Mouse (Mus musculus): ENCODE data around the gene Gm49661.

The Gm49661 gene

DNA sequence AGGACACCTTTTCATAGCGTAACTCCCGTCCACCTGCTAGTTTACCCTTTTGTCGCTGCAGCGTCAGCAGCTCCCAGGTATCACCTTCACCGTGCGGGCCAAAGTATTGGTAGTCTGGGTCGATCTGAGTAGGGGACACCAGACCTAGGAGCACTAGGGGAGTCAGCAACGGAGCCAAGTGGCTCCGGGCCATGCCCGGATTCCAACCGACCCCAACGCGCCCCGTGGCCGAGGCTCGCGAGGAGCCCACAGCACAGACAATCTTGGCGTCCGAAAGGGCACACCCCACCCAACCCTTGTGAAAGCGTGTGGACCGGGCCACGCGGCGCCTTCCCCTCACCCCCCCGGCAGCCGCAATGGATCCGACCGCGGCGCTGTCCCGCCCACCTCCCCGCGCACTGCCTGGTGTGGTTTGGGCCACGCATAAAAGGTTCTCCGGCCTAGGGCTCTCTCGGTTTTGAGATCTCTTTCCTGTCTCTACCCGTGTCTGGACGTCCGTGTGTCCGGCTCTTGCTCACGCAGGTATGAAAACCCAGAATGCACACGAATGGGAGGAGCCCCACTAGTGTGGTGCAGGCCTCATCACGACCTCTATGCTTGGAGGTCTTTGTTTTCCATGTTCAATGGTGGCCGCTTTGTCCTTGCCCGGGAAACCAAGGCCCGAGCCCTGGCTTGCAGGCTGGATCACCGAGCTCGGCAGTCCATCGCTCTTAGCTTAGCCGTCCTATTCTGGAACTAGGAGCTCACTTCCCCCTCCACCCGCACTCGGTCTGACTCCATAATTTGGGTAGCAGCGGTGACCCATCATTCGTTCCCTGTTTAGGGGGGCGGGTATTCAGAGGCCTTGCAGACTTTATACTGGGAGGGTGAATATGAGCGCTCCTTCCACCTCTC lies at the start of gene Gm49661, which contains the start of the genes Prdx2 and Rnaseh2a:
TSS of gene Gm49661 (minus strand) at position 193 of the 894 bp plus-strand sequence.
TSS of gene Prdx2 (plus strand) at position 347 of the 894 bp plus-strand sequence.
TSS of gene Rnaseh2a (minus strand) at position 527 of the 894 bp plus-strand sequence.
- DNase-seq = peak; percentile 86

DNA sequence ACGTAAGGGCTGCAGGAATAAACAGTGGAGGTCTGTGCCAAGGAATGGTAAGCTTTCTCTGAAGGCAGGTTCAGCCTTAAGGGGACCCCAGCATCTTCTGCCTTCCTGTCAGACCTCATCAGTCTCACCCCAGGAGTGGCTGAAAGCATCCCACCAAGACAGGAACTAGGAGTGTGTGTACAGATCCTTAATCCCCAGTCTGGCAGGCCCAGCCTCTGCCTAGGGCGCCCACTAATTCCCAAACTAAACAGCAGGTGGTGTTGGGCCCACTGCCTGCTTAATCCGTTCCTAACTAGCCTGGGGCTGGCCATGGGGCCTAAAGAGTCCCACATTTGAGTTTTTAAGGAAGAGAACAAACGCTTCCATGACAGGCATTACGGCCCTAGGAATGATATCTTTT lies 48.0 kb upstream of the Gm49661 start:
- DNase-seq = no peak

DNA sequence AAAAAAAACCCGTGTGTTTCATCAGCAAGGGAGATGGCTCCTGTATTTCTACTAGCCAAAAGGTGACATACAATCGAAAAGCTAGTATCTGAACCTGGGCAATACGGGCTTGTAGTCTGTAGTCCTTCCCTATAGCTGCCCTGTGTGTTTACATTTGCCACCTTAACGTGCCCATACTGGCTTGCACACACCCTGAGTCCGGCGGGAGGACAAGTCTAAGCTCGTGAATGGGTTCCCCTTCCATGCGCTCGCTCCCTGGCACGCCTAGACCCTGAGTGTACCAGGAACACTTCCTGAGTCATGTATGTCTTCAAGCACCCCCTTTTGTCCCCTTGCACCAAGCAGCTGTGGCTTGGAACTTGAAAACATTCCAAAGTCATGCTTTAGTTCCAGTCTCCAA lies 47.5 kb upstream of the Gm49661 start:
- DNase-seq = no peak

DNA sequence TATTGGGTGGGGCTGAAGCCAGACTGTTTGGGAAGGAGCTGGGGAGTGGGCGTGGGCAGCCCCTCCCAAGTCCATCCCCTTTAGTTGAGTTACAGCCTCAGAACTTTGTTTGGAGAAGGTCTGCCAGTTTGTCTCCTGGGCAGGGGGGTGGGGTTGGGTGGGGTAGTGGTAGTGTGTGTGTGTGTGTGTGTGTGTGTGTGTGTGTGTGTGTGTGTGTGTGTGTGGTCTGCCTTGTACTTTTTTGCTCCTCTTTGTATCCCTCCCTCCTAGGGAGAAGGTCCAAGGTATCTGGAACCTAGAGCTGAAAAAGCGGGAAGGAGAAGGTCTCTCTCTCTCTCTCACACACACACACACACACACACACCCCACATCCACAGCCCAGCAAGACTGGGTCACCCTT lies 45.2 kb upstream of the Gm49661 start, which contains the start of gene Best2:
TSS of gene Best2 (minus strand) at position 101 of the 400 bp plus-strand sequence.
- DNase-seq = no peak

DNA sequence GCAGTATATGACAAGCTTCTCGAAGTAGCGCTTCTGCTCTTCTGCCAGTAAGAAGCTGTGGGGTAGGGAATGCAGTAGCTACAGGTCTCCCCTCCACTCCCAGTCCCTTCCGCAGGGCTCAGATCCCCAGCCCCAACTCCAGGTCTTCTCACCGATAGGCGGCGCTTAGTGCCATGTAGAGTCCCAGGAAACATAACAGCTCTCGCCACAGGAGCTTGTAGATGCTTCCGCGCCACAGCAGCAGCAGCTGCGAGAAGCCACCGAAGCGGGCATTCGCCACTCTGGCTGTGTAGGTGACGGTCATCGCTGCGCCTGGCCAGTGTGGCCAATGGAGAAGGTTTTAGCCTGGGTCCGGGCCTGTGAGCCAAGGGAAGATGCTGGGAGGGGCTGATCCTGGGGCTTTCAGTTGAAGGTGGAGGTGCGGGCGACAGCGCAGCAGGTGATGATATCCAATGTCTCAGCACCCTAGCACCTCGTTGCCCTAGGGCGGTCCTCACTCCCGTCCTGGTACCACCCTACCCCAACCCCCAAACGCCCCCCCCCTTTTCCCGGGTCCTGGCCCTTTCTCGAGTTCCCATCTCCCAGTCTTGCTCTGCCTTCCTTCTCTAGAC lies 44.1 kb upstream of the Gm49661 start:
- peak; percentile 65 to 78 for DNase-seq

GRCm38 (mm10) chr8:85011242-85011641 lies 42.0 kb upstream of the Gm49661 start:
- DNase-seq = no peak

GRCm38 (mm10) chr8:85007686-85008085 lies 38.5 kb upstream of the Gm49661 start:
- no peak for DNase-seq

- peak; percentile 96 to 99 for DNase-seq
Measured at GRCm38 (mm10) chr8:84997649-84998295, 28.5 kb upstream of the Gm49661 start.

- no peak for DNase-seq
Measured at GRCm38 (mm10) chr8:84996978-84997377, 27.7 kb upstream of the Gm49661 start.

- no peak for DNase-seq
Measured at GRCm38 (mm10) chr8:84995680-84996079, 26.4 kb upstream of the Gm49661 start.

- DNase-seq = no peak
Measured at GRCm38 (mm10) chr8:84994375-84994774, 25.1 kb upstream of the Gm49661 start.

- DNase-seq = peak in 1 of 2 experiments; percentile 75
Measured at GRCm38 (mm10) chr8:84990836-84991235, 21.6 kb upstream of the Gm49661 start.

- DNase-seq = peak; percentile 98 to 99
Measured at GRCm38 (mm10) chr8:84990349-84990748, 21.1 kb upstream of the Gm49661 start, which contains the start of gene Hook2. Gene Hook2, plus strand, starts transcription at chr8:84990603.

- peak; percentile 94 to 95 for DNase-seq
Measured at GRCm38 (mm10) chr8:84989810-84990209, 20.6 kb upstream of the Gm49661 start.

DNA sequence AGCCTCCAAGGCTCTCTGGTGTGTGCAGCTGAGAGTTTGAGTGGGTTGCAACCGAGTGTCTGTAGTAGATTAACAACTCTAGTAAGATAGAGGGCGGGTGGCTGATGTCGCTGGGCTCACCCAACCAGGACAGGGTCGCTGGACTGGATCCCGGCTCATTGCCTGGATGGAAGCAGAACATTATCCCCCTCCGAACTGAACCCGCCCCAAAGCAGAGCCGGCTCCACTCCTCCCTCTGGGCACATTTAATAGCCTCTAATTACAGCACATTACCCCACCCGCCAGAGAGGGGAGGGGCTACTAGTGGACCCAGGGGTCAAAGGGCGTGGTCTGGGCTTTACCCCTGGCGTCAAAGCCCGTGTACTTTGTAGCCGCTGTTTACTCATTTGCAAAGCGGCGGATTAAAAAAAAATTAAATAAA lies 20.1 kb upstream of the Gm49661 start:
- DNase-seq = peak in 1 of 2 experiments; percentile 52

- DNase-seq = no peak
Measured at GRCm38 (mm10) chr8:84987903-84988302, 18.7 kb upstream of the Gm49661 start.

DNA sequence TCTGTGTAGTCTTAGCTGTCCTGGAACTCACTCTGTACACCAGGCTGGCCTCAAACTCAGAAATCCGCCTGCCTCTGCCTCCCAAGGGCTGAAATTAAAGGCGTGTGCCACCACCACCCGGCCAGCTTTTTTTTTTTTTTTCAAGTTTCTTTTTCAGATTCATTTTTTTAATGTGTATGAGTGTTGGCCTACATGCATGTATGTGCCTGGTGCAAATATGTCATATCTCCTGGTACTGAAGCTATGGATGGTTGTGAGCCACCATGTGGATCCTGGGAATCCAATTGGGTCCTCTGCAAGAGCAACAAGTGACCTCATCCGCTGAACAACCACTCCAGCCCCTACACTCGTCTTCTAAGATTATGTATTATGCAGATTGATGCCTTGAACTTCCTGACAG lies 18.2 kb upstream of the Gm49661 start:
- DNase-seq = no peak

GRCm38 (mm10) chr8:84986379-84986945 lies 17.2 kb upstream of the Gm49661 start:
- DNase-seq = no peak

DNA sequence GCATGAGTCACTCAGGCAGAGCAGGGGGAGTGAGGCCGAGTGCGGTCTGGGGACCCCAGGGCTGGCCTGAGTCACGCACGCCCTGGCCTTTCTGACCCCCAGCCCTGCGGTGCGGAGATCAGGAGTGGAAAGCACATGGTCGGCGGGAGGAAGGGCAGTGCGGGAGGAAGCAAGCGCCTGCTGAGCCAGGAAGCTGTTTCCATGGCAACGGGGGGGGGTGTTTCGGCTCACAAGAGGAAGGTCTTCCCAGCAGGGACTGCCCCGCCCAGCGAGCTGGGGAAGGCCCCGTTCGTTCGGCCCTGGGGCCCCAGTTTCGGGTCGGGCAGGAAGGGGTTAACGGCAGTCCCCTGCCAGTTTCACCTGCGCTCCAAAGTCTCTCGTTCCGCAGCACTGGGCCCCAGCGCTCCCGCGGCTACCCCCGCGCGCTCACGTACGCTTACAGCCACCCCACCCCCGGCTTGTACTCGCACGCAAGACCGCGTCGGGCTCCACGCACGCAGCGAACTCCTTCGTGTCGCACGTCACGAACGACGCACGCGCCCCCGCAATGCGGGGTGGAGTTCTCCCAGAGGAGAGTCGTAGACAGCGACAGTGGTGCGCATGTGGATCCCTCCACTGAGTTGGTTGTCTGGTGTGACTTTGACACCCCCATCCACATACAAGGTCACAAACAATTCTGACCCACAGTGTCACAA lies 16.6 kb upstream of the Gm49661 start:
- peak; percentile 91 to 92 for DNase-seq

GRCm38 (mm10) chr8:84985049-84985683 lies 15.9 kb upstream of the Gm49661 start:
- no peak for DNase-seq

- no peak for DNase-seq
Measured at GRCm38 (mm10) chr8:84984294-84985048, 15.2 kb upstream of the Gm49661 start.
